Mouse (Mus musculus) CD4-positive, CD25-positive, alpha-beta regulatory T cell, adult 9 weeks (primary cell): Measurements from ENCODE around the gene Npas3. TPM values are rescaled to one million over a fixed set of nuclear protein-coding genes. Genes with fewer than 3 reads are reported as not detected.

Experiments used
- polyA plus RNA-seq: library from polyadenylated mRNA; unstranded; fragments of 100-300 nt; shearing (Covaris generic); gene quantifications from one replicate; pipeline ENCODE4 v1.2.1, GENCODE M21; 2017

Gene Npas3
- not detected for polyA plus RNA-seq

GRCm38 (mm10) chr12:53248101-53248727 is at the start of gene Npas3:
TSS of gene Npas3 (plus strand) at chr12:53248677.

